Mouse (Mus musculus) hindbrain, embryonic 12.5 days (tissue): ENCODE data around the gene Ddx18. TPM values are rescaled to one million over a fixed set of nuclear protein-coding genes. Genes with fewer than 3 reads are reported as not detected.

ENCODE experiments used
- ATAC-seq: fragments of 200-750 bp; cut with Nextera tagmentation; 2 replicates; pipeline ENCODE4 v1.8.0; 2017; ENCODE audit warnings: moderate TSS enrichment; ENCODE audit not compliant: low FRiP score
- H3K27ac ChIP-seq: fragments of 300-500 bp; sonication (generic); 2 replicates; pipeline ENCODE4 v1.5.1; 2016; ENCODE audit warnings: mild to moderate bottlenecking
- H3K27me3 ChIP-seq: fragments of 300-500 bp; sonication (generic); 2 replicates; pipeline ENCODE4 v1.6.1; 2016; ENCODE audit warnings: mild to moderate bottlenecking
- H3K36me3 ChIP-seq: fragments of 300-500 bp; sonication (generic); 2 replicates; pipeline ENCODE4 v1.6.1; 2016; ENCODE audit warnings: mild to moderate bottlenecking
- H3K4me1 ChIP-seq: fragments of 300-500 bp; sonication (generic); 2 replicates; pipeline ENCODE4 v1.6.1; 2016
- H3K4me2 ChIP-seq: fragments of 300-500 bp; sonication (generic); replicated peaks from 2 replicates; pipeline ENCODE4 v1.6.1; 2016; ENCODE audit warnings: mild to moderate bottlenecking
- H3K4me3 ChIP-seq: fragments of 300-500 bp; sonication (generic); 2 replicates; pipeline ENCODE4 v1.5.1; 2016; ENCODE audit warnings: mild to moderate bottlenecking
- H3K9ac ChIP-seq: fragments of 300-500 bp; sonication (generic); 2 replicates; pipeline ENCODE4 v1.6.1; 2016; ENCODE audit warnings: mild to moderate bottlenecking, moderate library complexity
- H3K9me3 ChIP-seq: fragments of 300-500 bp; sonication (generic); replicated peaks from 2 replicates; pipeline ENCODE4 v1.6.1; 2016; ENCODE audit warnings: mild to moderate bottlenecking
- WGBS: fragments of 180-500 bp; shearing (Covaris S2); methylation state at CpG from one replicate; pipeline ENCODE4 v1.1.7; 2016; 5-methylcytosine and 5-hydroxymethylcytosine counted together
- polyA plus RNA-seq: library from polyadenylated mRNA; unstranded; fragments of >200 nt; fragmentation: Nextera tagmentation; extraction: Ambion mirVana; gene quantifications from 2 replicates; pipeline ENCODE4 v1.2.1, GENCODE M21; 2016

The Ddx18 gene
- polyA plus RNA-seq = 57.4 and 59.6 TPM in 2 replicates

- H3K4me1 ChIP-seq = peaks cover 5% of the 10 kb centered on the region
- peak within 1 kb of the TSS; percentile 85 for H3K4me2 ChIP-seq
- H3K9ac ChIP-seq = peak within 1 kb of the TSS; percentile 78
- H3K36me3 ChIP-seq = peaks cover 24% of the 10 kb centered on the region
- ATAC-seq = peak; percentile 98
- H3K27ac ChIP-seq = peak within 1 kb of the TSS; percentile 64; the same call in 1 of the 2 replicates
- no peaks in the 10 kb centered on the region for H3K9me3 ChIP-seq
- H3K27me3 ChIP-seq = no peaks in the 10 kb centered on the region
- peak within 1 kb of the TSS; percentile 85 for H3K4me3 ChIP-seq
- WGBS = 7% methylated on average over 53 of the region's 53 CpGs
Observed at GRCm38 (mm10) chr1:121567521-121568489, at the start of gene Ddx18. Ddx18 (minus strand) TSS chr1:121567989.

- Histone ChIP-seq H3K4me3 (no peak overlapping the region), H3K9ac (no peak overlapping the region), H3K4me2 (no peak overlapping the region), H3K27ac (no peak overlapping the region), H3K9me3 (no peaks in the 10 kb centered on the region), H3K27me3 (no peaks in the 10 kb centered on the region), H3K36me3 (no peaks in the 10 kb centered on the region), H3K4me1 (no peaks in the 10 kb centered on the region)
- 68% methylated on average over 7 of the region's 7 CpGs for WGBS
- no peak for ATAC-seq
Observed at GRCm38 (mm10) chr1:121608000-121608399, 40.2 kb upstream of the Ddx18 start.

- H3K4me1 ChIP-seq = no peaks in the 10 kb centered on the region
- no peak overlapping the region for H3K27ac ChIP-seq
- H3K36me3 ChIP-seq = no peaks in the 10 kb centered on the region
- H3K9me3 ChIP-seq = no peaks in the 10 kb centered on the region
- H3K9ac ChIP-seq = no peak overlapping the region
- no peak for ATAC-seq
- no peaks in the 10 kb centered on the region for H3K27me3 ChIP-seq
- no peak overlapping the region for H3K4me2 ChIP-seq
- H3K4me3 ChIP-seq = no peak overlapping the region
- 48% methylated on average over 6 of the region's 6 CpGs for WGBS
Observed at GRCm38 (mm10) chr1:121605118-121605517, 37.3 kb upstream of the Ddx18 start.

GRCm38 (mm10) chr1:121601893-121602292 lies 34.1 kb upstream of the Ddx18 start:
- H3K4me2 ChIP-seq = no peak overlapping the region
- no peaks in the 10 kb centered on the region for H3K27me3 ChIP-seq
- no peak overlapping the region for H3K4me3 ChIP-seq
- H3K27ac ChIP-seq = no peak overlapping the region
- H3K9ac ChIP-seq = no peak overlapping the region
- 70% methylated on average over 6 of the region's 6 CpGs for WGBS
- H3K36me3 ChIP-seq = no peaks in the 10 kb centered on the region
- no peaks in the 10 kb centered on the region for H3K9me3 ChIP-seq
- ATAC-seq = no peak
- H3K4me1 ChIP-seq = 0 out of 2 replicates have a peak, but pooled peaks cover 3% of the 10 kb centered on the region

- no peak overlapping the region for H3K4me2 ChIP-seq
- H3K27ac ChIP-seq = no peak overlapping the region
- H3K4me1 ChIP-seq = 0 out of 2 replicates have a peak, but pooled peaks cover 3% of the 10 kb centered on the region
- no peak; the same call in 1 of the 2 replicates for ATAC-seq
- H3K9ac ChIP-seq = no peak overlapping the region
- no peaks in the 10 kb centered on the region for H3K36me3 ChIP-seq
- H3K9me3 ChIP-seq = no peaks in the 10 kb centered on the region
- H3K4me3 ChIP-seq = no peak overlapping the region
- 16% methylated on average over 1 of the region's 1 CpGs for WGBS
- no peaks in the 10 kb centered on the region for H3K27me3 ChIP-seq
Observed at GRCm38 (mm10) chr1:121601084-121601483, 33.3 kb upstream of the Ddx18 start.

GRCm38 (mm10) chr1:121598421-121598820 lies 30.6 kb upstream of the Ddx18 start:
- Histone ChIP-seq H3K9me3 (no peaks in the 10 kb centered on the region), H3K36me3 (no peaks in the 10 kb centered on the region), H3K4me1 (0 out of 2 replicates have a peak, but pooled peaks cover 3% of the 10 kb centered on the region), H3K4me3 (no peak overlapping the region), H3K27me3 (no peaks in the 10 kb centered on the region), H3K4me2 (no peak overlapping the region), H3K9ac (no peak overlapping the region), H3K27ac (no peak overlapping the region)
- no peak for ATAC-seq
- WGBS = 67% methylated on average over 3 of the region's 3 CpGs

- H3K36me3 ChIP-seq = no peaks in the 10 kb centered on the region
- H3K27ac ChIP-seq = no peak overlapping the region
- H3K4me3 ChIP-seq = no peak overlapping the region
- no peaks in the 10 kb centered on the region for H3K27me3 ChIP-seq
- ATAC-seq = peak; percentile 60; the same call in 1 of the 2 replicates
- no peak overlapping the region for H3K4me2 ChIP-seq
- WGBS = 31% methylated on average over 4 of the region's 4 CpGs
- no peaks in the 10 kb centered on the region for H3K9me3 ChIP-seq
- H3K9ac ChIP-seq = no peak overlapping the region
- 0 out of 2 replicates have a peak, but pooled peaks cover 3% of the 10 kb centered on the region for H3K4me1 ChIP-seq
Observed at GRCm38 (mm10) chr1:121596951-121597625, 29.3 kb upstream of the Ddx18 start.

- no peak for ATAC-seq
- Histone ChIP-seq H3K4me1 (no peaks in the 10 kb centered on the region), H3K27ac (no peak overlapping the region), H3K9ac (no peak overlapping the region), H3K27me3 (no peaks in the 10 kb centered on the region), H3K4me3 (no peak overlapping the region), H3K9me3 (no peaks in the 10 kb centered on the region), H3K36me3 (no peaks in the 10 kb centered on the region), H3K4me2 (no peak overlapping the region)
- WGBS = 88% methylated on average over 6 of the region's 6 CpGs
Observed at GRCm38 (mm10) chr1:121584838-121585237, 17.0 kb upstream of the Ddx18 start.

- no peak for ATAC-seq
- WGBS = 83% methylated on average over 5 of the region's 5 CpGs
- H3K27me3 ChIP-seq = no peaks in the 10 kb centered on the region
- no peak overlapping the region for H3K27ac ChIP-seq
- no peaks in the 10 kb centered on the region for H3K4me1 ChIP-seq
- H3K4me2 ChIP-seq = no peak overlapping the region
- no peaks in the 10 kb centered on the region for H3K9me3 ChIP-seq
- no peaks in the 10 kb centered on the region for H3K36me3 ChIP-seq
- H3K4me3 ChIP-seq = no peak overlapping the region
- no peak overlapping the region for H3K9ac ChIP-seq
Observed at GRCm38 (mm10) chr1:121581133-121581855, 13.5 kb upstream of the Ddx18 start.

- ATAC-seq = peak; percentile 19; the same call in 1 of the 2 replicates
- H3K27ac ChIP-seq = no peak overlapping the region
Observed at GRCm38 (mm10) chr1:121577491-121577890, 9.7 kb upstream of the Ddx18 start.

GRCm38 (mm10) chr1:121570522-121570921 lies 2.7 kb upstream of the Ddx18 start:
- H3K4me1 ChIP-seq = peaks cover 5% of the 10 kb centered on the region
- no peaks in the 10 kb centered on the region for H3K27me3 ChIP-seq
- no peak for ATAC-seq
- H3K9ac ChIP-seq = no peak overlapping the region
- H3K4me3 ChIP-seq = no peak overlapping the region
- no peaks in the 10 kb centered on the region for H3K36me3 ChIP-seq
- WGBS = 85% methylated on average over 7 of the region's 7 CpGs
- H3K4me2 ChIP-seq = no peak overlapping the region
- H3K27ac ChIP-seq = no peak overlapping the region
- H3K9me3 ChIP-seq = no peaks in the 10 kb centered on the region

More at GRCm38 (mm10) chr1:121577491-121577890, 9.7 kb upstream of the Ddx18 start:
- Histone ChIP-seq H3K4me3 (no peak overlapping the region), H3K4me1 (no peaks in the 10 kb centered on the region), H3K27me3 (no peaks in the 10 kb centered on the region), H3K4me2 (no peak overlapping the region), H3K36me3 (no peaks in the 10 kb centered on the region), H3K9me3 (no peaks in the 10 kb centered on the region), H3K9ac (no peak overlapping the region)
- WGBS = 36% methylated on average over 1 of the region's 1 CpGs

GRCm38 (mm10) chr1:121557861-121558260 lies 9.9 kb downstream of the Ddx18 start:
- no peak overlapping the region for H3K4me3 ChIP-seq
- H3K36me3 ChIP-seq = peaks cover 95% of the 10 kb centered on the region
- no peaks in the 10 kb centered on the region for H3K4me1 ChIP-seq
- WGBS = 96% methylated on average over 5 of the region's 5 CpGs
- no peaks in the 10 kb centered on the region for H3K27me3 ChIP-seq
- H3K27ac ChIP-seq = no peak overlapping the region
- no peak overlapping the region for H3K4me2 ChIP-seq
- no peak for ATAC-seq
- H3K9me3 ChIP-seq = no peaks in the 10 kb centered on the region
- H3K9ac ChIP-seq = no peak overlapping the region
